Mouse (Mus musculus): ENCODE results near the gene Ttll12. TPM values are rescaled to one million over a fixed set of nuclear protein-coding genes. Genes with fewer than 3 reads are reported as not detected.
A peak's percentile ranks its signal among the peaks of the same experiment; 100 is the strongest.

Ttll12 gene
- polyA plus RNA-seq, 1 experiment from 2014 or later, result 47.2 TPM

GRCm38 (mm10) chr15:83534960-83535889, 59.7 kb downstream of the Ttll12 start:
- Histone ChIP-seq H3K36me3 (no peaks in the 10 kb centered on the region), H3K9ac (no peak overlapping the region), H3K27me3 (peaks cover 15% of the 10 kb centered on the region), H3K4me1 (replicated peaks) (peaks cover 12% of the 10 kb centered on the region; the same call in 1 of the 2 replicates), H3K4me3 (replicated peaks) (no peak overlapping the region), H3K27ac (no peak overlapping the region), H3K9me3 (replicated peaks) (no peaks in the 10 kb centered on the region), H3K4me2 (no peak overlapping the region)
- WGBS (ENCODE audit: insufficient replicate concordance), result 62% methylated on average over 17 of the region's 17 CpGs
- no peak for ATAC-seq (ENCODE audit: low read depth)
- no peak for DNase-seq

DNA sequence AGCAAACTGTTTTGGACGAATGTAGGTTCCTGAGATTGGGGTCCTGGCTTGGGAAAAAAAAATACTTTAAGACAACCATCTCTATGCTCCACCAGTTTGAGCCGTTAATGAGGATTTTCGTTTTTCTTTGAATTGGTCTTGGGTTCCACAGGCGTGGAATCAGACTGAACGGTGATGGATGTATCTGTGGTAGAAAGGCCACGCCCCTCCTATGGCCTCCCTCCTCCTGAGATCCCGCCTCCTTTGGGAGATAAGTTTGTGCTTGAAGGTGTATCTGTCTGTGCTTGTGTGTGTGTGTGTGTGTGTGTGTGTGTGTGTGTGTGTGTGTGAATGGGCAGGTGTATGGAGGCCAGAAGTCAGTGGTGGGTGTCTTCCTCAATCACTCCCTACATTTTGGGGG, 62.4 kb downstream of the Ttll12 start:
- H3K9me3 ChIP-seq (replicated peaks), result no peaks in the 10 kb centered on the region

GRCm38 (mm10) chr15:83531961-83532469, 62.9 kb downstream of the Ttll12 start:
- Histone ChIP-seq H3K9me3 (replicated peaks) (no peaks in the 10 kb centered on the region), H3K36me3 (no peaks in the 10 kb centered on the region), H3K27me3 (peaks cover 47% of the 10 kb centered on the region), H3K9ac (no peak overlapping the region), H3K4me3 (replicated peaks) (no peak overlapping the region), H3K27ac (no peak overlapping the region), H3K4me1 (replicated peaks) (peaks cover 14% of the 10 kb centered on the region), H3K4me2 (no peak overlapping the region)
- WGBS (ENCODE audit: insufficient replicate concordance), result 69% methylated on average over 5 of the region's 5 CpGs
- DNase-seq (no peak), ATAC-seq (ENCODE audit: low read depth) (no peak)

More for the DNA sequence above, 62.4 kb downstream of the Ttll12 start:
- WGBS (ENCODE audit: insufficient replicate concordance), result 51% methylated on average over 7 of the region's 7 CpGs
- Histone ChIP-seq H3K27me3 (peaks cover 41% of the 10 kb centered on the region), H3K36me3 (no peaks in the 10 kb centered on the region), H3K4me1 (replicated peaks) (peaks cover 9% of the 10 kb centered on the region), H3K9ac (no peak overlapping the region), H3K27ac (no peak overlapping the region), H3K4me3 (replicated peaks) (no peak overlapping the region), H3K4me2 (no peak overlapping the region)
- DNase-seq (no peak), ATAC-seq (ENCODE audit: low read depth) (no peak)

- H3K27me3 ChIP-seq, result peaks cover 61% of the 10 kb centered on the region
- H3K36me3 ChIP-seq, result no peaks in the 10 kb centered on the region
- H3K9me3 ChIP-seq (replicated peaks), result no peaks in the 10 kb centered on the region
- DNase-seq (no peak), ATAC-seq (ENCODE audit: low read depth) (no peak)
- H3K9ac ChIP-seq, result no peak overlapping the region
- WGBS (ENCODE audit: insufficient replicate concordance), result 52% methylated on average over 6 of the region's 6 CpGs
- no peak overlapping the region for H3K4me2 ChIP-seq
- no peak overlapping the region for H3K27ac ChIP-seq
- peaks cover 27% of the 10 kb centered on the region for H3K4me1 ChIP-seq (replicated peaks)
- no peak overlapping the region for H3K4me3 ChIP-seq (replicated peaks)
These were observed 64.3 kb downstream of the Ttll12 start for GRCm38 (mm10) chr15:83530688-83531087.

DNA sequence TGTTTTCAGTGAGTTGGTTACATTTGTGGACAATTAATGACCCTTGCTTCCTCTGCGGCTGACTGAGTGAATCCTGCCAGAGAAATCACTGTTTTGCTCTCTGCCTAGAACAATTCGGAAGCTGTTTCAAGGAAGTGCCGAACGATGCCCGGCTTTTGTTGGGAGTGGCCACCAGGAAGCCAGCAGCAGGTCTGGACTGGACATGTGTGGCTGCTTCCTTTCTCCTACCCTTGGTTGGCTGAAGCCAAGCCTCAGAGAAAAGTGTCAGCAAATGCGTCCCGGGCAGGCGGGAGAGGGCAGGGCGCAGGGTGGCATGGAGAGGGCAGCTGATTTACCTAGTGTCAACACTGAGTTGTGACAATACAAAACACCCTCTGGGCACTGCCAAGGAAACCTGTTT, 64.7 kb downstream of the Ttll12 start:
- Histone ChIP-seq H3K4me2 (no peak overlapping the region), H3K9ac (no peak overlapping the region), H3K4me3 (replicated peaks) (no peak overlapping the region), H3K27ac (no peak overlapping the region), H3K27me3 (peaks cover 65% of the 10 kb centered on the region), H3K4me1 (replicated peaks) (peaks cover 29% of the 10 kb centered on the region), H3K9me3 (replicated peaks) (no peaks in the 10 kb centered on the region), H3K36me3 (no peaks in the 10 kb centered on the region)
- DNase-seq (no peak), ATAC-seq (ENCODE audit: low read depth) (no peak)
- WGBS (ENCODE audit: insufficient replicate concordance), result 42% methylated on average over 9 of the region's 9 CpGs

GRCm38 (mm10) chr15:83529765-83530164, 65.2 kb downstream of the Ttll12 start:
- ATAC-seq (ENCODE audit: low read depth), result no peak
- no peak overlapping the region for H3K4me2 ChIP-seq
- H3K9ac ChIP-seq, result no peak overlapping the region
- DNase-seq, result no peak
- peaks cover 70% of the 10 kb centered on the region for H3K27me3 ChIP-seq
- WGBS (ENCODE audit: insufficient replicate concordance), result 57% methylated on average over 5 of the region's 5 CpGs
- no peak overlapping the region for H3K27ac ChIP-seq
- peaks cover 29% of the 10 kb centered on the region for H3K4me1 ChIP-seq (replicated peaks)
- H3K9me3 ChIP-seq (replicated peaks), result no peaks in the 10 kb centered on the region
- no peaks in the 10 kb centered on the region for H3K36me3 ChIP-seq
- no peak overlapping the region for H3K4me3 ChIP-seq (replicated peaks)

- Histone ChIP-seq H3K4me1 (replicated peaks) (peaks cover 33% of the 10 kb centered on the region), H3K4me3 (replicated peaks) (no peak overlapping the region), H3K9ac (no peak overlapping the region), H3K27me3 (peaks cover 79% of the 10 kb centered on the region), H3K9me3 (replicated peaks) (no peaks in the 10 kb centered on the region), H3K27ac (no peak overlapping the region), H3K4me2 (no peak overlapping the region), H3K36me3 (no peaks in the 10 kb centered on the region)
- WGBS (ENCODE audit: insufficient replicate concordance), result 51% methylated on average over 4 of the region's 4 CpGs
- no peak for DNase-seq
- ATAC-seq (ENCODE audit: low read depth), result no peak
These were observed 66.1 kb downstream of the Ttll12 start for GRCm38 (mm10) chr15:83528892-83529291.

GRCm38 (mm10) chr15:83527747-83528146, 67.2 kb downstream of the Ttll12 start:
- Histone ChIP-seq H3K4me3 (replicated peaks) (0 out of 2 replicates have a peak overlapping the region, but pooled peaks have one; percentile 60), H3K4me1 (replicated peaks) (peaks cover 42% of the 10 kb centered on the region), H3K27ac (no peak overlapping the region), H3K27me3 (peaks cover 87% of the 10 kb centered on the region), H3K9me3 (replicated peaks) (no peaks in the 10 kb centered on the region), H3K9ac (no peak overlapping the region), H3K36me3 (no peaks in the 10 kb centered on the region), H3K4me2 (peak overlapping the region; percentile 85)
- no peak for ATAC-seq (ENCODE audit: low read depth)
- 69% methylated on average over 2 of the region's 2 CpGs for WGBS (ENCODE audit: insufficient replicate concordance)
- DNase-seq, result no peak

- Histone ChIP-seq H3K9me3 (replicated peaks) (no peaks in the 10 kb centered on the region), H3K4me1 (replicated peaks) (peaks cover 42% of the 10 kb centered on the region), H3K36me3 (no peaks in the 10 kb centered on the region), H3K27me3 (peaks cover 90% of the 10 kb centered on the region), H3K4me3 (replicated peaks) (peak overlapping the region; percentile 60), H3K9ac (peak overlapping the region; percentile 61), H3K27ac (no peak overlapping the region), H3K4me2 (peak overlapping the region; percentile 85)
- ATAC-seq (ENCODE audit: low read depth), result 0 out of 2 replicates have a peak, but pooled peaks have one; percentile 22
- WGBS (ENCODE audit: insufficient replicate concordance), result 2% methylated on average over 26 of the region's 26 CpGs
- no peak for DNase-seq
These were observed 67.9 kb downstream of the Ttll12 start for GRCm38 (mm10) chr15:83527092-83527437.

DNA sequence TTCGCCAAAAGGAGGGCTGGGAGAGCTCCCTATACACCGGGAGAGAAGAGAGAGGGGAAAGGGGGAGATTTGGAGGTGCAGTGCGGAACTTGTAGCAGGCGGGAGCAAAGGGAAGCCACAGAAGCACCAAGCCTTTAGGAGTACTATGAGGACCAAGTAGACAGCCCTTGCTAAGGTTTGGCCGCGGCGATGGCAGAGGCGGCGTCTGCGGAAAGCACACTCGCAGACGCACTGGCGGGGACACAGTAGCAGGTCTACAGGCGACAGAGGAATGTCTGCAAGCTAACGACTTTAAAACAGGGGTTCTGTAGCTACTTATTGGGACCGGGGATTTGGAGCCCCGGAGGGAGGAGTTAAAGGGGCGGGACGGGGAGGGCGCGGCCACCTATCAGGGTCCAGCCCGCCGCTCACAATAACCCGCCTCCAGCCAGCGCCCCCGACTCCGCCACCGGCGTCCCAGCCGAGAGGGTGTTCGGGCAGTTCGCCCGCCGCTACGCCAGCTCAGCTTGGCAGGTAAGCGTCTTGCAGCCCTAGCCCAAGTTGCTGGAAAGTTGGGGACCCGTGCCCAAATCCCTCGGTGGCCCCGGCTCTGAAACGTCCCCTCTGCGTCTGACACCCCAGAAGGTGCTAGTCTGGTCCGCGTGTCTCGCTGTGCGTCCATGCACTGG, 68.4 kb downstream of the Ttll12 start, which contains the start of gene Bik:
Gene Bik, plus strand, starts transcription at position 439 of the 668 bp plus-strand sequence.
- H3K36me3 ChIP-seq, result no peaks in the 10 kb centered on the region
- H3K4me1 ChIP-seq (replicated peaks), result peaks cover 42% of the 10 kb centered on the region
- DNase-seq (peak; percentile 41), ATAC-seq (ENCODE audit: low read depth) (peak; percentile 65)
- peaks cover 87% of the 10 kb centered on the region for H3K27me3 ChIP-seq
- peak within 1 kb of the TSS; percentile 60 for H3K4me3 ChIP-seq (replicated peaks)
- WGBS (ENCODE audit: insufficient replicate concordance), result 1% methylated on average over 45 of the region's 45 CpGs
- peak within 1 kb of the TSS; percentile 85 for H3K4me2 ChIP-seq
- no peaks in the 10 kb centered on the region for H3K9me3 ChIP-seq (replicated peaks)
- H3K9ac ChIP-seq, result peak within 1 kb of the TSS; percentile 61
- no peak within 1 kb of the TSS for H3K27ac ChIP-seq
